Mouse (Mus musculus) cerebellum, postnatal 36 days (tissue): Measurements from ENCODE around the gene Ppp4r4.
"Not testable (repeated sequence)": the region's sequence is repeated elsewhere in the genome, so short reads cannot be mapped to it uniquely, and the experiment has no call there.

Source experiments
- DNase-seq, 2 experiments: peaks; one replicate each; pipeline ENCODE4 v3.0.0; 2021 to 2022; ENCODE audit warnings: mixed read lengths in 2 of 2

Ppp4r4 gene

DNA sequence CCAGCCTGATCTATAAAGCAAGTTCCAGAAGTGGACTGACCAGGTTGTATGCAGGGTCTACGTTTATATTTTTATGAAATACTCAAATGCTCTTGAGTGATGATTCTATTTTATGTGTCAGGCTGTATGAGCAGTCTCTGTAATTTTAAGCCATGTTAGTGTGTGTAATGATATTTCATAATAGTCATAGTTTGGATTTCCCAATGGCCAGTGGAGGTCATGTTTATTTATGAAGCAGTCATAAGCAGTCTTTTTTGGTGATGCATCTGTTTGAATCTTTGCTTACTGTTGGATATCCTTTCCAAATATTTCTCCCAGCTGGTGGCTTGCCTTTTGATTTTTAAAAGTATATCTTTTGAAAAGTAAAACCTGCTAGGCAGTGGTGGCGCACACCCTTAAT, 11.3 kb downstream of the Ppp4r4 start:
- DNase-seq, result no peak

DNA sequence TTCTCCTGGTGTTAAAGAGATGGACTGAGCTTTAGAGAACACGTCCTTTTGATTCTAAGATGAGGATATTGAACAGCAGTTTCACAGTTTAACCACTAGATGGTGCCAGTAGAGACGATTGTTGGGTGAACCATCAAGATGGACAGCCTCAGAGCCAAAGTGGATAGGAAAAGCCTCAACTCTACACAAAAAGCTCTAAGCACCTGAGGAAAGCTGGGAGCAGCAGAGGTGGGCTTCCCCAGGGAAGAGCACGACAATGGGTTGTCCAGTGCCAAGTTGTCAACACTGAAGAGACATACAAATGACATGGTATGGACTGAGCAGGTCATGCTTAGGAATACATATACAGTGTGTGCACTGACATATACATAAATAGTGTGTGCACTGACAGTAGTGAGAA, 12.1 kb downstream of the Ppp4r4 start:
- peak in 1 of 2 experiments; percentile 12 for DNase-seq

GRCm38 (mm10) chr12:103547438-103547837, 15.4 kb downstream of the Ppp4r4 start:
- no peak for DNase-seq

DNA sequence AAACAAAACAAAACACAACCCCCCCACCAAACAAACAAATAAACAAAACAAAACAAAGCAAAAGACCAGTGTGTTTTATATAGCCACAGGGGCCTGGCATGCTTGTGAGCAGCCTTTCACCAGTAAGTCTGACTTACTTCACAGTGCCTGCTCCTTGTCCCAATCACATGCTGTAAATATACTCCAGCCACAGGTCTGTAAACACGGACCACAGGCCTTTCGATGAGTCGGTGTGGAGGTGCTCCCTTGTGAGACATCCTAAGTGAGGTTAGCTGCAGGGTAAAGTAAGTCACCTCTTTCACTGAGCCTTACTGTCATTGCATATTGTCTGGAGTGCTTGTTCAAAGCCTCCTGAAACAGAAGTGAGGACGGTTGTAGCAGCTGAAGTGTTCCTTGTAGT, 16.4 kb downstream of the Ppp4r4 start:
- DNase-seq, result no peak

- no peak for DNase-seq
Measured at GRCm38 (mm10) chr12:103550047-103550446, 18.0 kb downstream of the Ppp4r4 start.

DNA sequence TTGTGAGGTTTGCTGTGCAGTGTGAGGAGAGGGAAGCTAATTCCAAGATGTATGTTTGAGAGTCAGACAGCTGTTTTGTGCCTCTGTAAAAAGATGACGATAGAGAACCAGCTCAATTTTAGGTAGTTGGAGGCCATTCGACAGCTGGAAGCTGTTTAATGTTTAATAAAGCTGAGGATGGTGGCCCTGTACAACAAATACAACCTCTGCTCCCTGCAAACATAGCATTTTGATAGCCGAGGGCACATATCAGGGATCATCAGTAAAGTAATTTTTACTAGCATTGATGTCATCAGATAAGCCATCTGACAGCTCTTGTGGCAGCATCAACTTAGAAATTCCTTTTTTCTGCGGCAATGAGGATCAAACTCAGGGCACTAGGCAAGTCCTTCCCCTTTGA, 19.3 kb downstream of the Ppp4r4 start:
- no peak for DNase-seq

DNA sequence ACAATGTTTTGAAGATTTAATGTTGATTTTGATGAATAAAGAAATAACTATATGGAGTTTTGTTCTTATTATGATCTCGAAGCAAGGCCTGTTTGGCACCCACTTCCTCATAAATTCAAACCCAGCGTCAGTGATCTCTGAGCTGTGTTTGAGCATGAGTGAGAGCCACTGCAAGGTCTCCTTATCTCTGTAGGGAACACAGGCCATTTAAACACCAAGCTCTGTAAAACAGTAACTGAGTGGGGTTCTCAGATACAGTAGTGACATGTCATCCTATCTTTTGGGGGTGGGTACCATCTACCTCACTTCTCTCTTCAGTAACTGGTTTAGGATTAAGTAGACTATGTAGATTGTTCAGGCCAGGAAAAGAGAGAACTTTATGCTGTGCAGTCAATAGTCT, 20.4 kb downstream of the Ppp4r4 start:
- DNase-seq, result no peak

DNA sequence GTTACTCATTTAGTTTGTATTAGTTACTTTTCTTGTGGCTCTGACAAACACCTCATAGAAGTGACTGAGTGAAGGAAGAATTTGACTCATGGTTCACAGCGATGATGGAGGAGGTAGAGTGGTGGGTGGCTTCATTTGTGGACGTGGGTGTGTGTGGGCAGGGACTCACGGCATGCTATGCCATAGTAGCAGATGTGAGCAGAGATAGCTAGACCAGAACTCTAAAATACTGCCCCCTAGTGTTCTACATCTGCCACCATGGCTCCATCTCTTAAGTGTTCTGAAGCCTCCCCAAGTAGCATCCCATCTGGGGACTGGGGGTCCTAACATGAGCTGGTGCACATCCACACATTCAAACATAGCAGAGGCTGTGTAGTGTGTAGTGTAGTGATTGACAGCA, 21.4 kb downstream of the Ppp4r4 start:
- no peak for DNase-seq

DNA sequence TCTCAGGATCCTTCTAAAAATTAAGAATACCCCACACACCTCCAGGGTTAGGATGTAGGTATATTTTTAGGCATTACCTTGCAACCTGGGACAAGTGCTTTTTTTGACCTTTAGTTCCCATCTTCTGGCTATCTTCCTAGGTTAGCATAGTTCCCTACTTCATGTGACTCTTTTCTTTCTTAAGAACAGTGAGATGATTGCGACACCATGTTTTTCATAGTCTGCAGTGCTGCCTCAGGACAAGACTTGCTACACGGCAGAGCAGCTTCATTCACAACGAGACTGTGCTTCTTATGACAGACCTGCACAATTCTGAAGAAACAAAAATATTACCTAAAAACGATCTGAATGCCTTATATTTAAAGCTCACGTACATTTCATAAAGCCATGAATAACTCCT, 24.8 kb downstream of the Ppp4r4 start:
- DNase-seq, result no peak

DNA sequence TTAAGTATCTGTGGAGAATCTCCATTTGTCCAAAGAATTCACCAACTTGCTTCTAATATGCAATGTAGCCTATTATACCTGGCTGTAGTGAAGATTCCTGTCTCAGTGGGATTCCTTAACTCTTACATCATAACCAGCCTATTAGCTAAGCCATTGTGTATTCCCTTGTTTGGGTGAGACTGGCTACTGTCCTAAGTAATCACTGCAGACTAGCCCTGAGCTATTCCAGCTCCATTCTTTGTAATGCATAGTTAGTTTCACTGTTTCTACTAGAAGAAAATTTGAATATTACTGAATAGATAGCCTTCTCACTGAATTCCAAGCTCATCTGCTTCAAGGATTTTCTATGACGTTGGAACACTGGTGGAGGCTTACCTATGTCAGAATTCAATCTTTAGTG, 32.6 kb downstream of the Ppp4r4 start:
- no peak for DNase-seq

- no peak for DNase-seq
Measured at GRCm38 (mm10) chr12:103565151-103565550, 33.1 kb downstream of the Ppp4r4 start.

GRCm38 (mm10) chr12:103567129-103567528, 35.0 kb downstream of the Ppp4r4 start:
- DNase-seq, result no peak

GRCm38 (mm10) chr12:103569690-103570089, 37.6 kb downstream of the Ppp4r4 start:
- no peak for DNase-seq

DNA sequence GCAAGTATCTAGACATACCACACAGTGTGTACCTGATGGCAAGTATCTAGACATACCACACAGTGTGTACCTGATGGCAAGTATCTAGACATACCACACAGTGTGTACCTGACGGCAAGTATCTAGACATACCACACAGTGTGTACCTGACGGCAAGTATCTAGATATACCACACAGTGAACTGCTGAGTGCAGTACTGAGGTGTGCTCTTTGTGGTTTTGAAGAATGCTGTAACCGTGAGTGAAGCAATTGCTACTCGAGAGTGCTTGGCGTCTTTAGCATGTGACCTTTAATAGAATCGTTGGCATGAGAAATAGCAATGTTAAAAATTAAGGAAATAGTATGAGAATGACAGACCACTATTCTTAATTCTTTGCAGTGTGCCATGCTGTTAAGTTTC, 46.1 kb downstream of the Ppp4r4 start:
- DNase-seq, result not testable (repeated sequence)

DNA sequence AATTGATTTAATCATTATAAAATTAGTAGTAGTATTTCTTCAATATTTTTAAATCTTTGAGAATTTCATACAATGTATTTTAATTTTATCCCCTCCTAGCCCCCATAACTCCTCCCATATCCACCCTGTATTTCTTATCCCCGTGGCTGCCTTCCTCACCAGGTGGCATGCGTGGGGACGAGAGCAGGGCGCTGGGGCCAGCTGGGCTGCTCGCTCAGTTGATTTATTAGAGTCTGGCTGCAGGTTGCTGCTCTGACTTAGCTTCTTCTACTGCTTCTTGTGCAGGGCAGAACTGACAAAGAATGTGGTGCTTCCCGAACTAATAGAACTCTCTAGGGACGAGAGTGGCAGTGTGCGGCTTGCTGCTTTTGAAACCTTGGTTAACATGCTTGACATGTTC, 51.7 kb downstream of the Ppp4r4 start:
- DNase-seq, result peak; percentile 9 to 11

DNA sequence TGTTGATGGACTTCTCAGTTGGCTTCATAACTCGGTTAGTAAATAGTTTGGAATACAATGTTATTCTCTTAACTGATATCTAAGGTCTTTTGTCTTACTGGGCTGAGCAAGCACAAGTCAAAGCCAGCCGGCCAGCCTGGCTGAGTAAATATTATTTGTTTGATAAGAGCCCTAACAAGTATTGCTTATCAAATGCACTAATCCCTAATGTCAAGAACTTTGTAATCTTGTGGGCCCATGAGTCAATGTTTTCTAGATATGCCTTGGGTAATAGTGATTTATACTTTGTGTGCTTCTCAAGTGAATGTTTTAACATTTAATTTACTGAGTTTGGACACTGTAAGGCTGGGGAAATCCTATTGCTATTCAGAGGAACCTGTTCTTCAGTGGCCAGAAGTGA, 66.3 kb downstream of the Ppp4r4 start:
- no peak for DNase-seq

DNA sequence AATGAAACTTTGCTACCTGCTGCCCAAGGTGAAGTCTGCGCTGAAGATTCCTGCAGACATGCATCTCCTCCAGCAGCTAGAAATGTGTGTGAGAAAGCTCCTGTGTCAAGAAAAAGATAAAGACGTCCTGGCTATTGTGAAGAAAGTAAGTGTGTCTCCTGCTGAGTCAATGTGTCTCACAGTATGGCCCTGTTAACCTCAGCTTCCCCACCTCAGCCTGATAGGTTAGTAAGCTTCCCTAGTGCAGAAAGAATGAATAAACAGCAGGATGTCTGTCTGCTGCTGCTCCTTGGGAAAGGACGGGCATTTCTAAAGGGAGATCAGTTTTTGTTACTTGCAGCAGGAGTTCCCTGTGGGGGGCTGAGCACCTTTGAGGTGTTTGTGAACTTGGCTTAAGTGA, 68.3 kb downstream of the Ppp4r4 start:
- DNase-seq, result no peak

DNA sequence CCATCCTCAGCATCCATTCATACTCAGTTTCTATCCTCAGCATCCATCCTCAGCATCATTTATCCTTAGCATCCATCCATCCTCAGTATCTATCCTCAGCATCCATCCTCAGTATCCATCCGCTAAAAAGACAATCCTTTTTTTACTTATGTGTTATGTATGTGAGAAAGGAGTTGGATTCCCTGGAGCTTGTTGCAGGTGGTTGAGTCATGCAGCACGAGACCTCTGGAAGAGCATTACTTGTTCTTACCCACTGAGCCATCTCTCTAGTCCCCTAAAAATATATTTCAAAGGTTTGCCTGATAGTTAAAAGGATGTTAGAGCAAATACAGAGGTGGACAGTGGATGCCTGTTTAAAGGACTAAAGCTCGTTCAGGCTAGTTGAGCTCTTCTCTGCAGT, 69.8 kb downstream of the Ppp4r4 start:
- DNase-seq, result no peak

DNA sequence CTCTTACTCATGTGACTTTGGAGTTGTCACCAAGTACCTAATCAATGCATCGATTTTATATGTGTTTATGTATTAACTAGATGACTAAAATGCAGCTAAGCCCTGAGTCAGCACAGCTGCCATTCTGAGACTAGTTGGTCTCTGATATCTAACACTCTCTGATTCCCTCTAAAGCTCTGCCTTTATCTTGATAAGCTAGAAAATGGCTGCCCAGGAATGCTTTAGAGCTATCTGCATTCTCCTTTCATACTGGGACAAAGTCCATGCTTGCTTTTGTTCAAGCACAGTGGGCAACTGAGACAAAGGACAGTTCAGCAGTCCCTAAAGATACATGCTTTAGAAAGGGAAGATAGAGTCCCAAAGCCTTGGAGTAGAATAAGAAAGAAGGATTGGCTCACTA, 83.1 kb downstream of the Ppp4r4 start:
- no peak for DNase-seq

GRCm38 (mm10) chr12:103615734-103616133, 83.7 kb downstream of the Ppp4r4 start:
- no peak for DNase-seq

DNA sequence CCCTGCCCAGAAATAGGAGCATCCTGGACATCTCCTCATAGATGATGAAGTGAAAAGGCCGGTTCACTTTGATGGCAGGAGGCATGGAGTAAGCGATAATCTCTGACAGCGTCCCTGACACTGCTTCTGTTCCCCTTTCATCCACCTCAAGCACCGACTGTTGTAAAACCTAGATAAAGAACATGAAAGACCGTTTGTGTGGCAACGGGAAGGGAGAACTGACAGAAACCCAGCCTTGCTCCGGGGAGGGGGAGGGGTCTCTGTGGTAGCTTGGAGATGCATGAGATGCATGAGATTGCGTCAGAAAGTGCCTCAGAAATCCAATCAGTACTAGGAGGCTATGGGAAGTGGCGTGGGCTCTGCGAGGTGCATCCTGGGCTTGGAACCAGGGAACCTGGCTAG, 84.8 kb downstream of the Ppp4r4 start:
- no peak for DNase-seq

DNA sequence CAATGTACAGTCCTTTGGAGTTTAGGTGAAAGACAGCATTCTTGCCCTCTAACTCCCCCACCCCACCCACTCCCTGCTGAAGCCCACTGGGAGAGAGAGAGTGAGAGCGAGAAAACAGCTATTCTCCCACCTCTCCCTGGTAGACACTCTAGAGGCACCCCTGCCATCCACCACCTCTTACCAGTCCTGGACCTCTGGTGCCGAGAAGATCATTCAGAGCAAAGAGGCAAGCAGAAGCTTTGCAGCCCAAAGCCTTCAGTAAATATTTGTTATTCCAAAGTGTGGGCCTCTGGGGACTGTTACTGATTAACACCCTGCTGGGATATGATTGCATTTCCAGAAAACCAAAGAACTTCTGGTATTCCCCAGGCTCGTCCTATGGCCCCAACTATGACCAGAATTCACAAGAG, 99.1 kb downstream of the Ppp4r4 start, which contains the start of gene Serpina10:
Gene Serpina10, minus strand, starts transcription at position 242 of the 410 bp plus-strand sequence.
- DNase-seq, result no peak

DNA sequence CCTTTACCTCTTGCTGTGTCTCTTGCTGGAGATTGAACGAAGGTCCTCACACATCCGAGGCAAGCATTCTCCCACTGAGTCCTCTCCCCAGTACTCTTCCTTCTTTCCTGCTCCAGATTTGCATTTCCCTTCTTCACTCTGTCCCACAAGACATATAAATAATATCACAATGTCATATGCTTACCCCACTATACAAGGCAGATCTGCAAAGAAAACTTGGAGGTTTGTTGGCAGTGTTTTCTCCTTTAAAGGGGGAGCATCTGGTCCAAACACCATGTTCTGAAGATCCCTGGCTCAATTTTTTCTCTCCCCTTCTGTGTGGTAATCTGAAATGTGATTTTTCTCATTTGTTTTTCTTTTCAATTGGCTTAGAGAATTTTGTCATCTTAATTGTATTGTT, 102.3 kb downstream of the Ppp4r4 start:
- DNase-seq, result no peak

DNA sequence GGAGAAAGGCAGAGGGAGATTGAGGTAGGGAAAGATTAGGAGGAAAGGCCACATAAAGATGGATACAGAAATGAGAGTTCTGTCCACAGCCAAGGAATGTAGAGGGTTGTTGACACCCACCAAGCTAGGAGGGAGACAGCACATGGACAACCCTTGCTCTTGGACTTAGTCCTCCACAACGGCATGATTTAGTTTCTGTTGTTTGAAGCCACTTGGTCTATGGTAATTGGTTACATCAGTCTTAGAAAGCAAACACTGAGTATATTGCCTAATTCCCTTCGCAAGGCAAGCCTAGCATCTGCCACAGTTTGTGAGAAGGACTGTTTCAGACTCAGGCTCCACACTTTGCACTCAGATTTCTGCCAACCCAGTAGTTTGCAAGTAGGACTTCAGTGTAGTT, 103.8 kb downstream of the Ppp4r4 start:
- no peak for DNase-seq

DNA sequence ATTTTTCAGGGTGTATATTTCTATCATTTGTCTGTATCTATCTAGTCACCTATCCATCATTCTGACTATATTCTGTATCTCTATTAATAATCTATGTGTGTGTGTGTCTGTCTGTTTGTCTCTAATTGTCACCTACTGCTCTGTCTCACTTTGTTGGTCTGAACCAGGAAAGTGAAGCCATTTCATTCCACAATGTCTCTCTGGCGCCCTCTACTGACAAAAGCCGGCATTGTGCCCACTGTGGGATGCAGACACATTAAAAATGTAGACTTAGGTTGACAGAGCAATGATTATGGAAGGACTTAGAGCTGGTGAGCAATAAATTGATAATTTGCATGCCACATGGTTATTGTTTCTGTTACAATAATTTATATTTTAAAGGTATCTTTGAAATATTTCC, 111.3 kb downstream of the Ppp4r4 start:
- DNase-seq, result peak; percentile 72 to 81

DNA sequence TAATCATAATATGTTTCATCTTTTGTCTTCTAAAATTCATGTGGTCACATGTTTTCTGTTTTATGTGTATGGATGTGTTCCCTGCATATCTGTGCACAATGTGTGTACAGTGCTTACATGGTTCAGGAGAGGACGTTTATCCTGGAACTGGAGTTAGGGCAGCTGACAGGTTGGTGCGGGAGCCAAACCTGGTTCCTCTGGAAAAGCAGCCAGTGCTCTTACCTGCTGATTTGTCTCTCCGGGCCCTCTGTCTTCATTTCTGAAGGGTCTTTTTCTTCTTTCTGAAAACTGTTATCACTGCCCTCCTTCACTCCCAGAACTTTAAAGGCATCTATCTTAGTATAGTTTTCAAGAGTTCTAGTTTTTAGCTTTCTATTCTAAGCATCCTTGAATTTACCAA, 111.7 kb downstream of the Ppp4r4 start:
- no peak for DNase-seq
